Mouse (Mus musculus): Measurements from ENCODE around the gene Ankrd34a. TPM values are rescaled to one million over a fixed set of nuclear protein-coding genes. Genes with fewer than 3 reads are reported as not detected.
A peak's percentile ranks its signal among the peaks of the same experiment; 100 is the strongest.

Ankrd34a gene
- polyA plus RNA-seq, 1 experiment: not detected

DNA sequence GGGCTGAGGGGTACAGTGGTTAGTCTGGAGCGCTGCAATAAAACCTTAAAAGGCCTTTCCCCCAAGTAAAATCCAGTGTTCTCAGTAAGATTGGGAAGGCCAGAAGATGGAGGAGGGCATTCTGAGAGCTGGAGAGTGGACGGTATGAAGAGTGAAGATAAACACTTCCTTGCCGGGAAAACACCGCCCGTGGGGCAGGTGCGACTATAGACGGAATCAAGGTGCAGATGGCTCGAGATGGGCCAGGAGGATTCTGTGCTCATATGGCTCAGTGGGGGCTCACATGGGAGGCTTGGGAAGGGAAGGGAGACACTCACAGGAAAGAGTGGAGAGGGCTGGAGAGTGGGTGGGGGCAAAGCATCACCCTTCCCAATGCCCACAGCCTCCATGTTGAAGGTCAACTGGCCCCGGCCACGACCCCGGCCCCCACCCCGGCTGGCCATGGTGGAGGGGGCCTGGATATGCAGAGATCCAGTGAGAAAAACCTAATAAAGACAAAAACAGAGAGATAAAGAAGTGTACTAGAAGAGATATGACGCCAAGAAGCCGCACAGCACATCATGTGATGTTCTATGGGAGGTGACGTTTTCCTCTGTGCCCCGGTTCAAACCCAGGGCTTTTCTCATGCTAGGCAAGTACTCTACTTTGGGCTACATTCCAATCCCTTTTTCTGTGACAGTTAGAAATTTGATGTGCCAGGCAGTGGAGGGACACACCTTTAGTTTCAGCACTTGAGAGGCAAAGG, 14.5 kb upstream of the Ankrd34a start:
- TF ChIP-seq CTCF (IDR thresholded peaks at IDR 0.05; ENCODE audit: insufficient read depth, low read depth, low read length) (no peak), POLR2A (IDR thresholded peaks at IDR 0.05; ENCODE audit: insufficient read depth, low read depth, low read length) (no peak)
- Histone ChIP-seq H3K4me3 (ENCODE audit: insufficient read depth, low read depth, low read length) (no peak overlapping the region), H3K27ac (ENCODE audit: insufficient read depth, low read depth, low read length) (no peak overlapping the region), H3K4me1 (ENCODE audit: control insufficient read depth, insufficient read depth, low read length) (peaks cover 5% of the 10 kb centered on the region)
- WGBS: 90% methylated on average over 16 of the region's 16 CpGs

DNA sequence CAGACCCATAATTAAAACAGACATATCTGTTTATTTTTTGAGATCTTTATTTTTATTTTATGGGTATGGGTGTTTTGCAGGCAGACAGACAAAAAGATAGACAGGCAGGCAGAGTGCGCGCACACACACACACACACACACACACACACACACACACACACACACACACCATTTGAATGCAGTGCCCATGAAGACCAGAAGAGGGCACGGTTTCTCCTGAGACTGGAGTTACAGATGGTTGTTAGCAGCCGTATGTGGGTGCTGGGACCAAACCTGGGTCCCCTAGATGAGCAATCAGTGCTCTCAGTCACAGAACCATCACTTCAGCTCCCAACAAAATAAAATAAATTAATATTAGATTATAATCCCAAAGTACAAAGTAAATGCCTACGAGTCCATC, 13.1 kb upstream of the Ankrd34a start:
- Histone ChIP-seq H3K4me3 (ENCODE audit: insufficient read depth, low read depth, low read length) (no peak overlapping the region), H3K27ac (ENCODE audit: insufficient read depth, low read depth, low read length) (no peak overlapping the region), H3K4me1 (ENCODE audit: control insufficient read depth, insufficient read depth, low read length) (no peaks in the 10 kb centered on the region)
- no peak for TF ChIP-seq CTCF (IDR thresholded peaks at IDR 0.05; ENCODE audit: insufficient read depth, low read depth, low read length)
- no peak for TF ChIP-seq POLR2A (IDR thresholded peaks at IDR 0.05; ENCODE audit: insufficient read depth, low read depth, low read length)
- WGBS: 95% methylated on average over 5 of the region's 5 CpGs

DNA sequence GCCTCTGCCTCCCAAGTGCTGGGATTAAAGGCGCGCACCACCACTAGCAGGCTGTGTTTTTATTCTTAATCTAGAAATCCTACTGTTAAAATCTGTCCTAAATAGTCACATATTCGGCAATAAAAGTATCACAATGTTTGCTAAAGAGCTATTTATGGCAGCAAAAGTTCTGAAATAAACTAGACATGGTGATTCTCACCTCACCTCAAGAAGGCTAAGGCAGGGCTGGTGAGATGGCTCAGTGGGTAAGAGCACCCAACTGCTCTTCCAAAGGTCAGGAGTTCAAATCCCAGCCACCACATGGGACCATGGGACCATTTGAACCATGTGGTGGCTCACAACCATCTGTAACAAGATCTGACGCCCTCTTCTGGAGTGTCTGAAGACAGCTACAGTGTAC, 5.8 kb upstream of the Ankrd34a start:
- no peak for TF ChIP-seq POLR2A (IDR thresholded peaks at IDR 0.05; ENCODE audit: insufficient read depth, low read depth, low read length)
- no peak for TF ChIP-seq CTCF (IDR thresholded peaks at IDR 0.05; ENCODE audit: insufficient read depth, low read depth, low read length)
- Histone ChIP-seq H3K27ac (ENCODE audit: insufficient read depth, low read depth, low read length) (no peak overlapping the region), H3K4me3 (ENCODE audit: insufficient read depth, low read depth, low read length) (no peak overlapping the region), H3K4me1 (ENCODE audit: control insufficient read depth, insufficient read depth, low read length) (peaks cover 9% of the 10 kb centered on the region)
- 73% methylated on average over 4 of the region's 4 CpGs for WGBS

DNA sequence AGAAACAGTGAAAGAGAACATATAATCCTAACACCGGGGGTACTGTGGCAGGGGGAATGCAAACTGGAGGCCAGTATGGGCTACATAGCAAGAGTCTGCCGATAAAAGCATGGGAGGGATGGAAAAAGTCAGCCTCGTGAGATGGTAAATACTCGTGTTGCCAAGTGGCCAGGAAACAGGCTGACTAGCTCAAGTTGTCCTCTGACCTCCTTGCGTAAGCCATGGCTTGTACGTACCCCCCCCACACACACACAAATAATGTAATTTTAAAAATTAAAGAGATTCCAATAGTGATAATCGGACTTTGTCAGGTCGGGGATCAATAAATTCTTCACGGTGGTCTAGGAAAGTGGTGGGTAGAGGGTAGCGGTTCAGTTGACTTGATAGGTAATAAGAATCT, 3.1 kb upstream of the Ankrd34a start:
- under 1% methylated on average over 10 of the region's 10 CpGs for WGBS
- TF ChIP-seq CTCF (IDR thresholded peaks at IDR 0.05; ENCODE audit: insufficient read depth, low read depth, low read length) (no peak), POLR2A (IDR thresholded peaks at IDR 0.05; ENCODE audit: insufficient read depth, low read depth, low read length) (no peak)

DNA sequence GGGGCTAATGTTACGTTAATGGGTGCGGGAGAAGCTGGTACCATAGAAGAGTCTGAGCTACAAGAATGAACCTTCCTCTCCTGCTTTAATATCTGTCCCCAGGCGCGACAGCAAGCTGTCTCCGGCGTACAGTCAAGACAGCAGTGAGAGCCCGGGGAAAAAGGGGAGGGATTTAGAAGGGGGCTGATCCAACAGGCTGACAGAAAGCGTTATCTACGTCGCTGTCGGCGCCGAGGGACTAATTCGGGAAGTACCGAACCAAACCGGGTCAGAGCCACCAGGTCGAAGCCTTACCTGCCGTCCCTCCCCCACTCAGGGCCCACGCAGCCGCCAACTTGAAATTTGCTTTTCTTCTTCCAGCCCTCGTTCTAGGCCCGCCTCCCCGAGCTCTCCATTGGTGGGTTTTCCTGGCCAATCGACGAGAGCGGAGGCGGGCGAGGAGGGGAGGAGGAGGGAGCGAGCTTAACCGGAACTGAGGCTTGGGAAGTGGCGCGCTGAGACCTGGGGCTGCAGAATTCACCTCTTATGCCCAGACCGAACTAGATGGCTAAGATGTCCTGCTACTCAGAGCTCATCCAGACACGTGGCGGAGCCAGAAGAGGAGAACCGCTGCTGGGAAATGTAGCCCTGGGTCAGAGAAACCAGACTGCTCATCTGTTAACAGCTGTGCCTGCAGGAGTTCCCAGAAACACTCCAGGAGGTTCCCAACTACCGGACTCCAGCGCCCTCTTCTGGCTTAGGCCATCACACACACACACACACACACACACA, 2.5 kb upstream of the Ankrd34a start, which contains the start of gene Polr3gl:
Gene Polr3gl (minus strand): TSS at position 392 of the 771 bp plus-strand sequence.
- H3K4me3 ChIP-seq (ENCODE audit: insufficient read depth, low read depth, low read length): peak within 1 kb of the TSS; percentile 89
- WGBS: 0% methylated on average over 38 of the region's 38 CpGs
- no peak for TF ChIP-seq POLR2A (IDR thresholded peaks at IDR 0.05; ENCODE audit: insufficient read depth, low read depth, low read length)
- no peak for TF ChIP-seq CTCF (IDR thresholded peaks at IDR 0.05; ENCODE audit: insufficient read depth, low read depth, low read length)
- H3K4me1 ChIP-seq (ENCODE audit: control insufficient read depth, insufficient read depth, low read length): peaks cover 20% of the 10 kb centered on the region
- peak within 1 kb of the TSS; percentile 96 for H3K27ac ChIP-seq (ENCODE audit: insufficient read depth, low read depth, low read length)

More for the DNA sequence above, 3.1 kb upstream of the Ankrd34a start:
- Histone ChIP-seq H3K4me1 (ENCODE audit: control insufficient read depth, insufficient read depth, low read length) (peaks cover 15% of the 10 kb centered on the region), H3K27ac (ENCODE audit: insufficient read depth, low read depth, low read length) (peak overlapping the region; percentile 96), H3K4me3 (ENCODE audit: insufficient read depth, low read depth, low read length) (peak overlapping the region; percentile 89)

DNA sequence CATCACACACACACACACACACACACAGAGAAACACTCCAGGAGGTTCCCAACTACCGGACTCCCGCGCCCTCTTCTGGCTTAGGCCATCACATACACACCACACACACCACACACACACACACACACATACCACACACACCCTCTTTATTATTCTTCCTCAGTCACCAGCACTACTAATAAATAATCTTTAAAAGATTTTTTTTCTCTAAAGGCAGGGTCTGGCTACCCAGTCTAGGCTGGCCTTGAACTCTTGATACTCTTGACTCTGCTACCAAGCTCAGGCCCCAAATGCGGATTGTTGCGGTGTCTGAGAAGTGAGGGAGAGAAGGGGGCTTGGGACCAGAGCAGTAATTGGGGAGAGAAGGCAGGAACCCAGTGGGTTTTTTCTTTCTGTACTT, 1.6 kb upstream of the Ankrd34a start:
- H3K27ac ChIP-seq (ENCODE audit: insufficient read depth, low read depth, low read length): no peak overlapping the region
- TF ChIP-seq POLR2A (IDR thresholded peaks at IDR 0.05; ENCODE audit: insufficient read depth, low read depth, low read length): no peak
- TF ChIP-seq CTCF (IDR thresholded peaks at IDR 0.05; ENCODE audit: insufficient read depth, low read depth, low read length): no peak
- 75% methylated on average over 5 of the region's 5 CpGs for WGBS
- H3K4me1 ChIP-seq (ENCODE audit: control insufficient read depth, insufficient read depth, low read length): peaks cover 25% of the 10 kb centered on the region
- H3K4me3 ChIP-seq (ENCODE audit: insufficient read depth, low read depth, low read length): no peak overlapping the region

DNA sequence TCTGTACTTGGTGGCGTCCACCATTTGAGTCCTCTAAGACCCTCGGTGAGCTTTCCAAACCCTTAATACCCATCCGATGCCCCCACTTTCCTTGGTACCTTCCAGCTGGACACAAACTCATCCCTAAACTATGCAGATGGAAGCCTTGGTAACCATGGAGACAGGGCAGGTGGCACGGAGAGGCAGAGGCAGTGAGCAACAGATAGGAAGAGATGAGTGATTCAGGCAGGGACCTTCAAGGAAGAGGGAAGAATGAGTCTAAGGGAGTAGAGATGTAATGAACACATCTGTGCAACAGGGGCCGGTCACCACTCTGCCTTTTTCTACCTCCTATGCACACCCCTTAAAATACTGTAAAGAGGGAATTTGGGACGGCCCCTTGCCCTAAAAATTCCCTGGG, 775 bp upstream of the Ankrd34a start:
- Histone ChIP-seq H3K27ac (ENCODE audit: insufficient read depth, low read depth, low read length) (peak overlapping the region; percentile 91), H3K4me3 (ENCODE audit: insufficient read depth, low read depth, low read length) (peak overlapping the region; percentile 56), H3K4me1 (ENCODE audit: control insufficient read depth, insufficient read depth, low read length) (peaks cover 25% of the 10 kb centered on the region)
- whole genome bisulfite sequencing: 26% methylated on average over 6 of the region's 6 CpGs
- TF ChIP-seq POLR2A (IDR thresholded peaks at IDR 0.05; ENCODE audit: insufficient read depth, low read depth, low read length) (no peak), CTCF (IDR thresholded peaks at IDR 0.05; ENCODE audit: insufficient read depth, low read depth, low read length) (no peak)

DNA sequence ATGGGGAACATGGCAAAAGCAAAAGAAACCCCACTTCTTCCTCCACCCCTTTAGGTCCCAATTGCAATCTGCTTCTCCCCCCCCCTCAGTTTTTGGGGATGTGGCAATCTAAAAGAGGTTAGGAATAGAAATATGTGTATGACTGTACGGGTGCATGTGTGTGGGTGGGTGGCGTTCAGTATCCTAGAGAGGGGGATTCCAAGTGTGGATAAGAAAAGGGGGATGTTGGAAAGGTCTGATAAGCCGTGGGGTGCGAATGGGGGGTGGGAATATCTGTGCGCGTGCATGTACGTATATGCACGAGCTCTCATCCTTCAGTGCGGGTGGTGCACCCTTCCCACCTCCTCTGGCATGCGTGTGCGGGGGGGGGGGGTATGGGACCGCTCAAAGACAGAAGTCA, 419 bp downstream of the Ankrd34a start:
- Histone ChIP-seq H3K4me1 (ENCODE audit: control insufficient read depth, insufficient read depth, low read length) (peaks cover 25% of the 10 kb centered on the region), H3K27ac (ENCODE audit: insufficient read depth, low read depth, low read length) (peak overlapping the region; percentile 91), H3K4me3 (ENCODE audit: insufficient read depth, low read depth, low read length) (peak overlapping the region; percentile 56)
- 3% methylated on average over 12 of the region's 12 CpGs for WGBS
- TF ChIP-seq CTCF (IDR thresholded peaks at IDR 0.05; ENCODE audit: insufficient read depth, low read depth, low read length) (no peak), POLR2A (IDR thresholded peaks at IDR 0.05; ENCODE audit: insufficient read depth, low read depth, low read length) (no peak)

DNA sequence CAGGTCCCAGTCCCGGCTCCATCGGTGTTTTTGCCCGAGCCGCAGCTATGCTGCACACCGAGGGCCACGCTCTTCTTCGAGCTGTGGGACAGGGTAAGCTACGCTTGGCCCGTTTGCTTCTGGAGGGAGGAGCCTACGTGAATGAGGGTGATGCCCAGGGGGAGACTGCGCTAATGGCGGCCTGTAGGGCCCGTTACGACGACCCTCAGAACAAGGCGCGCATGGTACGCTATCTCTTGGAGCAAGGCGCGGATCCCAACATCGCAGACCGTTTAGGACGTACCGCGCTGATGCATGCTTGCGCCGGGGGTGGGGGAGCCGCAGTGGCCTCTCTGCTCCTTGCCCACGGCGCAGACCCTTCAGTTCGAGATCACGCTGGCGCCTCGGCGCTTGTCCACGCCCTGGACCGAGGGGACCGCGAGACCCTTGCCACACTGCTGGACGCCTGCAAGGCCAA, 1.0 kb downstream of the Ankrd34a start:
- Histone ChIP-seq H3K4me3 (ENCODE audit: insufficient read depth, low read depth, low read length) (peak overlapping the region; percentile 56), H3K27ac (ENCODE audit: insufficient read depth, low read depth, low read length) (peak overlapping the region; percentile 91), H3K4me1 (ENCODE audit: control insufficient read depth, insufficient read depth, low read length) (peaks cover 24% of the 10 kb centered on the region)
- WGBS: under 1% methylated on average over 40 of the region's 40 CpGs
- TF ChIP-seq CTCF (IDR thresholded peaks at IDR 0.05; ENCODE audit: insufficient read depth, low read depth, low read length): no peak
- TF ChIP-seq POLR2A (IDR thresholded peaks at IDR 0.05; ENCODE audit: insufficient read depth, low read depth, low read length): peak; percentile 17; the same call in 1 of the 2 replicates

All from olfactory bulb, adult 2 months (tissue).